Mouse (Mus musculus) megakaryocyte-erythroid progenitor cell, adult 5-6 weeks (primary cell): ENCODE data around the gene Med24. TPM values are rescaled to one million over a fixed set of nuclear protein-coding genes. Genes with fewer than 3 reads are reported as not detected.

ENCODE experiments used
- ATAC-seq: replicated peaks from 2 replicates; pipeline ENCODE4 v1.8.0; 2016; ENCODE audit warnings: mild to moderate bottlenecking, inconsistent platforms; ENCODE audit not compliant: severe bottlenecking, poor library complexity, low FRiP score, low TSS enrichment
- total RNA-seq, 2 experiments: library from RNA; stranded (forward) in 1 of 2; stranded (reverse) in 1 of 2; fragments of 200-1000, 215-1000 nt in 1 of 2; fragments of >200 nt in 1 of 2; fragmentation: Nextera tagmentation in 1 of 2; gene quantifications; 2 replicates each; pipeline ENCODE4 v1.2.3; 2014 to 2017

The Med24 gene
- total RNA-seq (2014; fragmentation: Nextera tagmentation), result 62.2 and 78.6 TPM in 2 replicates
- total RNA-seq (2017), result 30.1 and 42.7 TPM in 2 replicates

DNA sequence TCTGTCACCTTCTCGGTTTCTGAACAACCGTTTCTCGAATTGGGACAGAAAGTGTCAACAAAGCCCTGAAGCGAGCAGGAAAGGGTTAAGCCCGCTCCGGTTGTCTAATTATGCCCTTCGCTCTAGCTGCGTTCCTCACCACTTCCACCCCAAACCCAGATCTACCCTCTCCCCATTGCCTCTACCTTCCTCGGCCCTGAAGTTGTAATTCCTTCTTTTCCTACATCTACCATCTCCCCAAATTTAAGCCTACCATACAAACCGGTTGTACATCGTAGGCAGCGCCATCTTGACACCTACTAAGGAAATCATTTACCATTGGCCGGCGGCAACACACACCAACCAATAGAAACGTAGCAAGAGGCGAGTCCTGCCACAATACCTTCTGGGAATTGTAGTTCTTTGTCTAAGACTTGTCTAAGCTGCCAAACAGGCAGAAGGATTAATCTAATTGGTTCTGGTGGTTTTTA lies at the start of gene Med24:
Med24 (minus strand) TSS at position 317 of the 470 bp plus-strand sequence.
- peak; percentile 100 for ATAC-seq

DNA sequence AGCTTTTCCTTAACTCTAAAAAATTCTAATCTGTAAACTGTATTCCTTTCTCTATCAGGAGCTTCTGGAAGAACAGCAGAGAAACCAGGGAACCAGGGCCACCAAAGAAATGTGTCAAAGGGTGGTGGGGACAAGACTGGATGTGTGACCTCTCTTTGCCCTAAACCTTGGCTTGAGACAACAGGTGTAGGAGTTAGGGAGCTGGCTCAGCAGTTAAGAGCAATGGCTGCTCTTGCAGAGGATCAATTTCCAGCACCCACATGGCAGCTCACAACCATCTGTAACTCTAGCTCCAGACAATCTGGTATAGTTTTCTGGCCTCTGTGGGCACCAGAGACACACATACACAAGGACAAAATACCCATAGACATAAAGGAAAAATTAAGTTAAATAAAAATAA lies 48.7 kb upstream of the Med24 start:
- no peak for ATAC-seq

DNA sequence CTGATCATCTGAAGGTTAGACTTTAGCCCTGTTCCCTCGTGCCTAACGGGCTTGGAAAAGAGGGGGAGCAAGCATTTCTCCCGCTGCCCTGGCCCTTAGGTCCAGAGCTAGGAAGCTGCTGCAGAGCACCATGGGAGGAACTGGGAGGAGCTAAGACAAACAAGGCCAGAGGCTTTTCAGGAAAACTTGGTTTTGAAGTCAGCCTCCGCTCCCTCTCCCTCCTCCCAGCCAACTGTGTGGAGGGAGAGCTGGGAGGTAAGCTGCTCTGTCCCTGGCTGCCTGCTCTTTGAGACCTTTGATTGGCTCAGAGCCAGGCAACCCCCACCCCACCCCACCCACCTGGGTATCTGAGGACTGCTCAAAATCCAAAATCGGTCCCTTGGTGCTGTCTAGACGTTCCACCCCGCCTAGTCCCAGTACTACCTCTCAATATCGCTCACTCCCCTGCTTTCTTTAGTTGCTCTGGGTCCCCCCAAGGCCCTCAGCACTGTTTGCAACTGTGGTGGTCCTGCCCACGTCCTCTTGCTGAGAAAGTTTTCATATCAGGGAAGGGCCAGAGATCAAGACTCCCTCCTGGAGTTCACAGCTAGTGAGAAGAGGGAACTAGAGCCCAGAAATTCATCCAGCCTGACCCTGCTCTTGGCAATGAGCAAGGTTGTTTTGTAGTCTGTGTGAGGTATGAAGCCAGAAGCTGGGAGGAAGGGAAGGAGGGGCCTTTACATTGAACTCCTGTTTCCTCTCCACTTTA lies 47.8 kb upstream of the Med24 start:
- no peak for ATAC-seq

DNA sequence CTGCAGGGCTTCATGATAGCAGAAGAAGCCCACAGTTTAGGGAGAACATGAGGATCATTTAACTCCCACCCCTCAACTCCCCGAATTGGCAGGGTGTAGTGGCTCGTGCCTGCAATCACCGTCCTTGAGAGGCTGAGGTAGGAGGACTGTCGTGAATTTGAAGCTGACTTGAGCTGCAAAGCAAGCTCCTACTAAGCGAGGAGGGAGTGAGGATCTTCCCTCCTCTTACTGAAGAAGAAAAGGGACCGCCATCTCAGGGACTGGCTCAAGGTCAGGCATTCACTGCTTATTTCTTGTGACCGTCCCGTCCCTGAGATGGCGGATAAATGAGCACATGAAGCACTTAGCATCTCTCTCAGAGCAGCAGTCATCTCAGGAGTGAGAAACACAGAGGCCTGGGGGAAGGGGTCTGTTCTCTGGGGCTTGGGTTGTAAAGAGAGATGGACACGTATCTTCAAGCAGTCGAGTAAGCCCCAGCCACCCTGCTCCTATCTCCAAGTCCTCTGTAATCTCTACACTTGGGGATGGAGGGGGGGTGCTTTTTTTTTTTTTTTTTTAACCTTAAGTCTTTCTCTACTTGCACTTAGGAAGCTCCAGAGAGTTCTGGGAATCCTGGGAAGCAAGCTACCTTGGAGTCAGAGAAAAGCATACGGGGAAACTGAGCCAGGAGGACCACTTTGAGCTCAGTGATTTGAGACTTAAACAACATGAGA lies 47.0 kb upstream of the Med24 start:
- ATAC-seq, result no peak

DNA sequence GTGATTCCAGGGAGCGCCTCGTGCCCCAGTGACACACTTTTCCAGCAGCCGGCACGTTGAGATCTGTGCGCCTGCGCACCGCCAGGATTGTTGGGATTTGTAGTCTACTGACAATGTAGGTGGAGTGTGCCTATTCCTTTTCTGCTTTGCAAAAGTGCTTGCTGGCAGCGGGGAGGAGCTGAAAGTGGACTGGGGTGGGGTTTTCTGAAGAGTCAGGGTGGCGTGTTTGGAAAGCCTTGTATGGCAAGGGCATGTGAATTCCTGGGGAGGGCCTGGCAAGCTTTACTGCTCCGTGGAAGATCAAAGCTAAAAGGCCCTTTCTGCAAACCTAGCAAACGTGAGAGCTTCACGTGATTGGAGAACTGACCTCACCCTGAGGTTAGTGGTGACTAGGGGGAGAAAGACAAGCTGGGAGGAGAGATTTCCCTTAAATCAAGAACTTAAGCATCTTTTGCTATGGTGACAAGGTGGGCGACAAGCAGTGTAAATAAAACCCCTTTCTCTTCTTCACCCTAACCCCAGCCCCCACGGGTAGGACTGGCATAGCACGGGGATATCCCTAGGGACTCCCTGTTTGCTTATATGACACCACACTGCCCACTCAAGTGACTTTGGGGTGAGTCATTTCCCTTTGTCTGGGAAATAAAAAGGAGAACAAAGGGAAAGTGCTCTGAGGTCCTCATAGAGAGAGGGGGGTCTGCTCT lies 46.3 kb upstream of the Med24 start:
- ATAC-seq, result peak; percentile 69

DNA sequence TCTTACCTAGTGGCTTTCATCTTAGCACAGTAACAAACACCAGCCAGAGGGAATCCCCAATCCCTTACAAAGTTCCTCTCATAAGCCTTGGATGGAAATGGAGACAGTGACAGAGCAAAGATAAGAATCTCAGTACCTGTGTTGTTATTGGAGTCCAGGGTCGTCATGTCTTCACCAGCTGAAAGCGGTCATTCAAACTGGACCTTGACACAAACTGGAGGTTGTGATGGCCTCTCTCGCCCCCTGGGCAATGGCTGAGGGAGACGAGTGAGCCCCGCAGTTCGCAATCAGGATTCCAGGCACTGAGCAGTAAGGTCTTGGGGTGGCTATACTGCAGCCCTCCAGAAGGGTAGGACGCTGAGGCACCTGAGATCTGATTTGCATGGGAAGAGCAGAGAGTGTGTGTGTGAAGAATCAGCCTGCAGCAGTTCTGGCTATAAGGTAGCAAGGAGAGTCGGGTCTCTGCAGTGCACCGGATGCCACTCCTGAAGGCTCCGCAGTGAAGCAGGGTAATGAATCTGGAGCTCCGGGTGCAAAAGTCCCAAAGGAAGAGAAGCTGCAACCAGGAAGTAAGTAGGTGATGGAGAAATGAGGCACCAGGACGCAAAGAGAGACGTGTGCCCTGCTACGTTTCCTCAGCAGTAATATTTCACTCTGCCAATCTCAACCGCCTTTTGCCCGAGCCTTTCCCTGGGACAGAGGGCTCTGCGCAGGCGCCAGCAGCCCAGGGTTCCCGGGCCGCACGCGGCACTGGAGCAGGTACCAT lies 45.5 kb upstream of the Med24 start, which contains the start of gene Nr1d1:
Nr1d1 (minus strand) TSS at position 752 of the 766 bp plus-strand sequence.
- ATAC-seq, result no peak

DNA sequence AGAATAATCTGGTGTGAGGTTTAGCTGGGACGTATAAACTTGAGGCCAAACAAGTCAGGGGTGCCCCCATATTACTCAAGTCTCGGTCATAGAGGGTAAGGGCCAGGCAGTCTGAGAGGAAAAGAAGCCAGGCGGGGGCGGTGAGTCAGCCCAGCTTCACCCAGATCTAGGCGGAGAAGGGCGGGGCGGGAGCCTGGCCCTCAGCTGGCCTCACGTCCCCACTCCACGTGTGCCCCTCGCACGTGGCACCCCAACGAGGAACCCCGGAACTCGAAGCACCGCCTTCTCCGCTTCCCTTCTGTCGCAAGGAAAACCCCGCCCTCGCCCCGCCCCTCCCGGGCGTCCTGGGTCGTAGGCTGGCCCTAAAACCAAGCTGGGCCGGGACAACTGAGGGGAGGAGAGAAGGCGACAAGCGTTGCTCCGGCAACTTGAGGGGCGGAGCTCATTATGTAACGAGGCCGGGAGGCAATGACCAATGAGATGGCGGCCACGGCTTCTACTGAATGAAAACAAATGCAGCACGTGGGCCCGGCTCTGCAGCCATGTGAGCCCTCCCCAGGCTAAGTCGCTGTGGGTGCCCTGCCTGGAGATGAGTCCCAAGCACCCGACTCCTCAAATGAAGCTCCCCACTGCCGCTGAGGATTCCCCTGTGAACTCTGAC lies 44.5 kb upstream of the Med24 start:
- peak; percentile 89 for ATAC-seq

DNA sequence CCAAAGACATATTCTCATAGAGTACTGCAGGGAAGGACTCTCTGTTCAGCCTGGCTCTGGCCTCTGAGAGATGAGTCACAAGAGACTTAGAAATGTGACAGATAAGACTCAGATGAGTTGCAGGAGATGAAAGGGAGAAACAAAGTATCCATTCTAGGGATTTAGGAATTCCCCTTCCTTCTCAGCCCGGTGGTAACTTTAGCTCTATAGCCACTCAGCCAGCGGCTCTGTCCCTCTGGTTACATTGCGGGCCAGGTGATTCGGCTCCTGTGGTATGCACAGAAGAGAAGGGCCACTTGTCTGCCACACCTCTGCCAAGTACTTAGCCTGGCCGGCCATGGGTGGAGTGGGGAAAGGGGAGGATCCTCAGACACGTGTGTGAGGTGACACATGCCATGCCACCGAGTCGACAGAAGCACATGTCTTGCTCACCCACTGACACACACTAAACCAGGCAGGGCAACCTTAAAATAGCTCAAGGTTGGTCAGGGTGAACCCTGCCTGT lies 43.5 kb upstream of the Med24 start:
- no peak for ATAC-seq

DNA sequence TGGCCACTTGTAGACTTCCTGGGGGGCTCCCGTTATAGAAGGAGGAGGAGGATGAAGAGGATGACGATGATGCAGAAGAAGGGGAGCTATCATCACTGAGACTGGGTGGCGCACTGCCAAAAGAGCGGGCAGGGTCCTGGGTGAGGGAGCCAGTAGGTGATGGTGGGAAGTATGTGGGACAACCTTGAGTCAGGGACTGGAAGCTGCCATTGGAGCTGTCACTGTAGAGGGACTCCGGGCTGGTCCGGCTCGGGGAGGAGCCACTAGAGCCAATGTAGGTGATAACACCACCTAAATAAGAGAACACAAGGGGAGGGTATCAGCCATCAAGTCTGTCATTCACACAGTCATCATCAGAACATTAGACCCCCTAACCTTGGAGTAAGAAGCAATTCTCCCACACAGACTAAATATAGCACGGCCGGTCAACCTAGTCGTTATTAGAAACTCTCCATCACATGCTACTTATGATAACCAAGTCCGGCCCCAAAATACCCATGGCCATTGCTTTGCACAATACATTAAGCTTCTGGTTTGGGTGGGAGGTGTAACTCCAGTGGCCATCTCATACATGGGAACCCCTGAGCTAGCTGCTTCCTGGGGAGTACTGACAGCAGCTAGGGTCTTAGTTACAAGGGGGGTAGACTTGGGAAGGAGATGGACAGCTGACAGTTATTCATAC lies 42.8 kb upstream of the Med24 start:
- no peak for ATAC-seq

DNA sequence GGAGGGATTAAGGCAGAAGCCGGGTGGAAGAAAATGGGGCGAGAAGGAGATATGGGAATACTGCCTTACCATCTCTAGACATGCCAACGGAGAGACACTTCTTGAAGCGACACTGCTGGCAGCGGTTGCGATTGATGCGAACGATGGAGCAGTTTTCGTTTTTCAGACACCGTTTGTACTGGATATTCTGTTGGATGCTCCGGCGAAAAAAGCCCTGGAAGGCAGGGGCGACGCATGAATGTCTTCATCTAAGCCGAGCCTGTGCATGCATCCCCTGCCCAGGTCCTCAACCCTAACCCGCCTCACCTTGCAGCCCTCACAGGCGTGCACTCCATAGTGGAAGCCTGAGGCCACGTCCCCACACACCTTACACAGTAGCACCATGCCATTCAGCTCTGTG lies 41.9 kb upstream of the Med24 start:
- ATAC-seq, result no peak

DNA sequence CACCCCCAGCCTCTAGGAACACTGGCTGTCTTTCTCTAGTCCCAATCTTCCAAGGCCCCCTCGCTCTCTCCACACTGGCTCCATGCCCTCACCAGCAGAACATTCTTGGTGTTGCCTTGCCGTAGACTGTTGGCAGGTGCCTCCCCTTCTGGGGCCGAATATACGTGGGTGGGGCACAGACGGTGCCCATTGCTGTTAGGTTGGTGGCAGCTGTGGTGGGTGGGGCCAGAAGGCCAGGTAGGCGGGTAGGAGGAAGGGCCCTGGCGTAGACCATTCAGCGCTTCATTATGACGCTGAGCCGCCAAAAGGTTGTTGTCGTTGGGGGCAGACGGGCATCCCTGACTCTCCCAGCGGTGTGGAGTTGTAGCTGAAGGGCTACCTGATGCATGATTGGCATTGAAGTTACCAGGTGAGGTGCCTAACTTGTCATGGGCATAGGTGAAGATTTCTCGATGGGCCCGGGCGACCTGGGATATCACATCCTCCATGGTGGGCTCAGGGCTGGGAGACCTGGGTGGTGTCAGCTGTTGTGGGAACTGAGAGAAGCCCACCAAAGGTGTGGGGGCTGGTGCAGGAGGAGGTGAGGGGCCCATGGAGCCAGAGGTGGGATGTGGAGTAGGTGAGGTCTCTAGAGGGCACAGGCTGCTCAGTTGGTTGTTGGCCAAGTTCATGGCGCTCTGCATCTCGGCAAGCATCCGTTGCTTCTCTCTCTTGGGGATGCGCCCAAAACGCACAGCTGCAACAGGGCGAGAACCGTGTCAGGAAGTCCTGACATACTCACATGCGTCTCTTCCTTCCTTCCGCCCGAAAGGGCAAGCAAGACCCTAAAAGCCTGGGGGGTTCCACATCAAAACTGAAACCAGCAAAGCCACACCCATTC lies 41.1 kb upstream of the Med24 start:
- no peak for ATAC-seq

DNA sequence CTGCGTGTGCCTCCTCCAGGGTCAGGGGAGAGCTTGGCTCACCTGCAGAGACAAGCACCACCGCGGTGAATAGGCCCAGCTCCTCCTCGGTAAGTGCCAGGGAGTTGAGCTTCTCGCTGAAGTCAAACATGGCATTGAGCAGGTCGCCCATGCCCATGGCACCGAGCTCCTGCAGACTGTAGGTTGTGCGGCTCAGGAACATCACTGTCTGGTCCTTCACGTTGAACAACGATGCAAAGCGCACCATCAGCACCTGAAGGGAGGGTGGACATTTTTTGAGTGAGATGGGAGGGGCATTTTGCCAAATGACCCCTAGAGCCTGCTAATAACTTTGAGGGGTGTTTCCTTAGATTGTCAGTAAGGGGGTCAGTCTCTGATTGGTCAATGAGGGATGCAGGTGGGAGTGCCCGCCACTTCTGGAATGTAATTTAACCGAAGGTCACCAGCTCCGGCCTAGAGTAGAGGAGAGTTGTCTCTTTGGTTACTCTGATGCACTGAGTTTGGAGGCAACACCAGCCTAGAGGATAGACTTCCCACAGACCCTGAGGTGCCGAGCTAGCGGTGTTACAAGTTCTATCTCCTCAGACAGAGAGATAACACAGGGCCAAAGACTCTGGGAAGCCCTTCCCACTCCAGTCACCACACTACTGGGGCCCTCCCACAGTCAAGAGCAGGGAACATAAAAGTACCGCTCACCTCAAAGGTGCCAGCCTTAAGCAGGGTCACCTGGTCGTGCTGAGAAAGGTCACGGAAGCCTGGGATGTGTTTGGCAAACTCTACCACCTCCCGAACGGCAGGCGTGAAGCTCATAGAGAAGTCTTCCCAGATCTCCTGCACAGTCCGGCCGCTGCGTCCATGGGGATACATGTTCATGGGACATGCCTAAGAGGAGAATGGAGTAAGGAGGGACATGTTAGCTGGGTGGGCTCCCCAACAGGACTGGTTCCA lies 40.0 kb upstream of the Med24 start:
- ATAC-seq, result no peak

DNA sequence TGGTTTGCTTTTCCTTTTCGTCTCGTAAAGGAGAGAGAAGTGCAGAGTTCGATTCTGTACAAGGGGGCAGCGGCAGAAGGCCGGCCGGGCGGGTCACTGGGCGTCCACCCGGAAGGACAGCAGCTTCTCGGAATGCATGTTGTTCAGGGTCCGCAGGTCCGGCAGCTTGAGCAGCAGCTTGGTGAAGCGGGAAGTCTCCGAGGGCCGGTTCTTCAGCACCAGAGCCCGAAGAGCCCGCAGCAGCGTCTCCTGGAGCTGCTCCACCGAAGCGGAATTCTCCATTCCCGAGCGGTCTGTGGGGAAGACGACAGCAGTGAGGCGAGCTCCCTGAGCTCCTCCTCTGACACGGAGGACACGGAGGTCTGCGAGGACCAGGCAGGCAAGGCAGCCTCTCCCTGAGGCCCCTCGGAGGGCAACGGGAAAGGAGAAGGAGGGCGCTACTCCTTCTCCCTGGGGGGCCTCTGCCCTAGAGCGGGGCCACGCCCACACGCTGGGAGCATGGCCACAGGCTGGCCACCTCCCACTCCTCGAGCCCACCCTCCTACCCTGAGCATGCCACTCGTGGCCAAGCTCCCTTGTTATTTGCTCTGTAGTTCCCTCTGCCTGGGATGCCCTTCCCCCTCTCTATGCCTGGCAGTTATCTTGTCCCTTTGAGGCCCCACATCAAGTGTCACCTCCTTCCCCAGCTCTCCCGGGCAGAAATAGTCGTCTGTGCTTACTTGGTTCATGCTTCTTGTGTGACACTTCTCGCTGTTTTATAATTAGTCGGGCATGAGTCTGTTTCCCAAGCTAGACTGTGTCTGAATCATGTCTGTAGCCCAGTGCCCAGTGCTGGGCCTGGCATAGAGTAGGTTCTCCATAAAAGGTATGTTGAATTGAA lies 39.1 kb upstream of the Med24 start:
- peak; percentile 28; the same call in 1 of the 2 replicates for ATAC-seq

DNA sequence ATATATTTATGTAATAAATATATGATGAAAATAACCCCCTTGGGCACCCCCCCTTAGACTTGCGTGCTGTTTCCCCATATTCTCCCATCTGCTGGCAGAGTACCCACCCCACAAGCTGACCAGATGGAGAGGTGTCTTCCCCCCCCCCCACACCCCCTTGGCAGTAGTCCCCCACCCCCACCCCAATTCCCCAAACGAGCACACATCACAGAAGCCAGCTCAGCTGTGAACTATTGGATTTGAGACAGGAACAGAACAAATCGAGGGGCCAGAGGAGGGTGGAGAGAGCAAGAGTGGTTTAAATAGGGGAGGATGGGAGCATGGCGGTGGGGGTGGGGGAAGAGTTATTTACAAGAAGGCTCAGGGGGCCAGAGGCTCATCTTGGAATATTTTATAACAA lies 38.5 kb upstream of the Med24 start:
- no peak for ATAC-seq

DNA sequence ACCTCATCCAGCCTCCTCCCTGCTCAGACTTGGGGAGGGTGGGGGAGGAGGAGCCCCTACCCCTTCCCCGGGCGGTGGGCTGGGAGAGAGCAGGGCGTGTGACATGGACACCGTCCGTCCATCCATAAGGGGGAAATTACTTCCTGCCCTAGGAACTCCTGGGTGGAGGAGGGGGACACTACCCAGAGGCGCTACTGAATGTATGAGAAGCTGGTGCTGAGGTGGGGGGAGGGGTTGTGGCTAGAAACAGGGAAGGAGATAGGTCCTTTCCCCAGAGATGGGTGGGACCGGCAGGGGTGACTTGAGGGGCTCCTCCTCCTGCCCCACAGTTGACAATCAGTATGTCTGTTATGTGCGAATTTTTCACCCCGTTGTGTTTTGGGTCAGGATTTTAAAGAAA lies 38.0 kb upstream of the Med24 start:
- 0 out of 2 replicates have a peak, but pooled peaks have one; percentile 19 for ATAC-seq
